Mouse (Mus musculus) forebrain, embryonic 11.5 days (tissue): ENCODE measurements around the gene Myt1l. TPM values are rescaled to one million over a fixed set of nuclear protein-coding genes. Genes with fewer than 3 reads are reported as not detected.

Source experiments
- ATAC-seq: fragments of 200-750 bp; cut with Nextera tagmentation; replicated peaks from 2 replicates; pipeline ENCODE4 v1.8.0; 2017; ENCODE audit warnings: moderate TSS enrichment; ENCODE audit not compliant: low FRiP score
- DNase-seq: peaks from one replicate; pipeline ENCODE4 v3.0.0-alpha.2; 2017; ENCODE audit warnings: low spot score
- H3K27ac ChIP-seq: fragments of 300-500 bp; sonication (generic); 2 replicates; pipeline ENCODE4 v1.5.1; 2014; ENCODE audit warnings: low read depth, low read length
- H3K27me3 ChIP-seq: fragments of 300-500 bp; sonication (generic); 2 replicates; pipeline ENCODE4 v1.6.1; 2014; ENCODE audit warnings: mild to moderate bottlenecking, low read length, mixed read lengths; ENCODE audit not compliant: control insufficient read depth, insufficient read depth
- H3K36me3 ChIP-seq: fragments of 300-500 bp; sonication (generic); 2 replicates; pipeline ENCODE4 v1.6.1; 2014; ENCODE audit warnings: mild to moderate bottlenecking, low read length, moderate library complexity, mixed read lengths; ENCODE audit not compliant: control insufficient read depth, insufficient read depth
- H3K4me1 ChIP-seq: fragments of 300-500 bp; sonication (generic); replicated peaks from 2 replicates; pipeline ENCODE4 v1.6.1; 2014; ENCODE audit warnings: low read length, mixed read lengths; ENCODE audit not compliant: control insufficient read depth, insufficient read depth
- H3K4me2 ChIP-seq: fragments of 300-500 bp; sonication (generic); 2 replicates; pipeline ENCODE4 v1.6.1; 2014; ENCODE audit warnings: low read depth, mild to moderate bottlenecking, low read length, moderate library complexity, mixed read lengths; ENCODE audit not compliant: severe bottlenecking
- H3K4me3 ChIP-seq: fragments of 300-500 bp; sonication (generic); 2 replicates; pipeline ENCODE4 v1.5.1; 2014; ENCODE audit warnings: low read depth, low read length
- H3K9ac ChIP-seq: fragments of 300-500 bp; sonication (generic); 2 replicates; pipeline ENCODE4 v1.6.1; 2014; ENCODE audit warnings: low read length
- H3K9me3 ChIP-seq: fragments of 300-500 bp; sonication (generic); 2 replicates; pipeline ENCODE4 v1.6.1; 2016; ENCODE audit warnings: low read length, mixed read lengths; ENCODE audit not compliant: control insufficient read depth
- WGBS: fragments of 180-500 bp; shearing (Covaris S2); extraction: QIAGEN DNeasy Blood & Tissue Kit; methylation state at CpG from one replicate; pipeline ENCODE4 v1.1.7; 2014; 5-methylcytosine and 5-hydroxymethylcytosine counted together
- polyA plus RNA-seq: library from polyadenylated mRNA; unstranded; fragments of >200 nt; fragmentation: Nextera tagmentation; extraction: Ambion mirVana; gene quantifications from 2 replicates; pipeline ENCODE4 v1.2.1, GENCODE M21; 2014

Myt1l gene
- 18.7 and 22.3 TPM in 2 replicates for polyA plus RNA-seq

- peak within 1 kb of the TSS; percentile 28 for H3K4me3 ChIP-seq
- peak; percentile 56 for DNase-seq
- H3K27me3 ChIP-seq: peaks cover 22% of the 10 kb centered on the region
- H3K9me3 ChIP-seq: no peaks in the 10 kb centered on the region
- ATAC-seq: peak; percentile 31
- H3K9ac ChIP-seq: peak within 1 kb of the TSS; percentile 53
- peaks cover 3% of the 10 kb centered on the region; the same call in 1 of the 2 replicates for H3K4me1 ChIP-seq
- no peaks in the 10 kb centered on the region for H3K36me3 ChIP-seq
- peak within 1 kb of the TSS; percentile 81 for H3K27ac ChIP-seq
- WGBS: 12% methylated on average over 13 of the region's 13 CpGs
- peak within 1 kb of the TSS; percentile 63 for H3K4me2 ChIP-seq
Observed at GRCm38 (mm10) chr12:29528031-29528771, at the start of gene Myt1l. TSS of gene Myt1l (plus strand) at chr12:29528384.

GRCm38 (mm10) chr12:29486424-29487035 is 41.7 kb upstream of the Myt1l start:
- H3K27ac ChIP-seq: no peak overlapping the region
- H3K36me3 ChIP-seq: no peaks in the 10 kb centered on the region
- no peak overlapping the region for H3K4me2 ChIP-seq
- no peaks in the 10 kb centered on the region for H3K27me3 ChIP-seq
- H3K4me3 ChIP-seq: no peak overlapping the region
- H3K9me3 ChIP-seq: no peaks in the 10 kb centered on the region
- ATAC-seq: no peak
- WGBS: 89% methylated on average over 10 of the region's 10 CpGs
- no peaks in the 10 kb centered on the region for H3K4me1 ChIP-seq
- DNase-seq: no peak
- no peak overlapping the region for H3K9ac ChIP-seq

- DNase-seq: no peak
- no peak overlapping the region for H3K9ac ChIP-seq
- no peaks in the 10 kb centered on the region for H3K9me3 ChIP-seq
- peaks cover 9% of the 10 kb centered on the region for H3K27me3 ChIP-seq
- H3K4me2 ChIP-seq: peak overlapping the region; percentile 25; the same call in 1 of the 2 replicates
- H3K4me1 ChIP-seq: 0 out of 2 replicates have a peak, but pooled peaks cover 3% of the 10 kb centered on the region
- WGBS: 2% methylated on average over 6 of the region's 6 CpGs
- H3K4me3 ChIP-seq: no peak overlapping the region
- peak overlapping the region; percentile 43; the same call in 1 of the 2 replicates for H3K27ac ChIP-seq
- peak; percentile 29 for ATAC-seq
- H3K36me3 ChIP-seq: no peaks in the 10 kb centered on the region
Observed at GRCm38 (mm10) chr12:29526236-29526644, 1.9 kb upstream of the Myt1l start.

- DNase-seq (peak; percentile 77), ATAC-seq (peak; percentile 72)
- Histone ChIP-seq H3K36me3 (no peaks in the 10 kb centered on the region), H3K4me1 (0 out of 2 replicates have a peak, but pooled peaks cover 3% of the 10 kb centered on the region), H3K27me3 (peaks cover 13% of the 10 kb centered on the region), H3K27ac (peak overlapping the region; percentile 81), H3K4me3 (peak overlapping the region; percentile 28), H3K4me2 (peak overlapping the region; percentile 63), H3K9me3 (no peaks in the 10 kb centered on the region), H3K9ac (peak overlapping the region; percentile 53)
- under 1% methylated on average over 27 of the region's 27 CpGs for WGBS
Observed at GRCm38 (mm10) chr12:29527048-29527761, 979 bp upstream of the Myt1l start.

GRCm38 (mm10) chr12:29530241-29530725 is 2.1 kb downstream of the Myt1l start:
- Histone ChIP-seq H3K4me1 (peaks cover 3% of the 10 kb centered on the region; the same call in 1 of the 2 replicates), H3K4me2 (peak overlapping the region; percentile 34), H3K9me3 (no peaks in the 10 kb centered on the region), H3K9ac (0 out of 2 replicates have a peak overlapping the region, but pooled peaks have one; percentile 16), H3K27me3 (peaks cover 35% of the 10 kb centered on the region), H3K36me3 (no peaks in the 10 kb centered on the region), H3K27ac (peak overlapping the region; percentile 68), H3K4me3 (peak overlapping the region; percentile 16)
- WGBS: 0% methylated on average over 6 of the region's 6 CpGs
- ATAC-seq (peak; percentile 39), DNase-seq (peak; percentile 86)

- H3K36me3 ChIP-seq: no peaks in the 10 kb centered on the region
- peak overlapping the region; percentile 68 for H3K27ac ChIP-seq
- peaks cover 3% of the 10 kb centered on the region; the same call in 1 of the 2 replicates for H3K4me1 ChIP-seq
- no peak for DNase-seq
- peak overlapping the region; percentile 16 for H3K4me3 ChIP-seq
- H3K4me2 ChIP-seq: peak overlapping the region; percentile 34
- WGBS: 72% methylated on average over 7 of the region's 7 CpGs
- no peaks in the 10 kb centered on the region for H3K9me3 ChIP-seq
- no peak overlapping the region for H3K9ac ChIP-seq
- peaks cover 36% of the 10 kb centered on the region for H3K27me3 ChIP-seq
- ATAC-seq: no peak
Observed at GRCm38 (mm10) chr12:29530823-29531222, 2.6 kb downstream of the Myt1l start.

- H3K4me1 ChIP-seq: peaks cover 1% of the 10 kb centered on the region; the same call in 1 of the 2 replicates
- no peak overlapping the region for H3K9ac ChIP-seq
Observed at GRCm38 (mm10) chr12:29533071-29533876, 5.1 kb downstream of the Myt1l start.

More at GRCm38 (mm10) chr12:29533071-29533876, 5.1 kb downstream of the Myt1l start:
- Histone ChIP-seq H3K36me3 (no peaks in the 10 kb centered on the region), H3K27me3 (peaks cover 51% of the 10 kb centered on the region), H3K4me2 (peak overlapping the region; percentile 15; the same call in 1 of the 2 replicates), H3K9me3 (no peaks in the 10 kb centered on the region), H3K4me3 (no peak overlapping the region), H3K27ac (0 out of 2 replicates have a peak overlapping the region, but pooled peaks have one; percentile 27)
- WGBS: 23% methylated on average over 14 of the region's 14 CpGs
- ATAC-seq (peak; percentile 16; the same call in 1 of the 2 replicates), DNase-seq (no peak)
